Mouse (Mus musculus) CD4-positive, CD25-positive, alpha-beta regulatory T cell, adult 4 months (primary cell): ENCODE results near the gene Erbb4. TPM values are rescaled to one million over a fixed set of nuclear protein-coding genes. Genes with fewer than 3 reads are reported as not detected.

Experiments used
- ATAC-seq: one replicate; pipeline ENCODE4 v1.8.0; 2017
- polyA plus RNA-seq, 2 experiments: library from polyadenylated mRNA; unstranded; fragments of 100-300 nt; shearing (Covaris generic); gene quantifications; one replicate each; pipeline ENCODE4 v1.2.1; 2017

Erbb4 gene
- polyA plus RNA-seq, 2 experiments from 2014 or later: not detected

DNA sequence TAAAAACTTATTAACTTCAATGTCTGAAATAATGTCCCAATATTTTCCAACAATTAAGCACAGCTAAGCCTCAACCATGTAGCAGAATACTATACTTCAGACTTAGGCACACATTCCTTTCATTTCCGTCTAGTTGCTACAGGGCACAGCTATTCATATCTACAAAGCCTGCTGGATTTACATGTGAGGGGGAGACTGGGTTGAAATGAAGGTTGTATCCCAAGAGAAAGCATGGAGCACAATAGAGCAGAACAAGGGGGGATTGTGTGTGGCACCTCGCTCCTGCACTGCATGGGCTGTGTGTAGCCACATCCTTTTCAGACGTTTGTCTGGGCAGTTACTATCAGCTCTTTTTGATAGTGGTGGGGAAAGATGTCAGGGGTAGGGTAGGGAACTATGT, 83.0 kb downstream of the Erbb4 start:
- ATAC-seq: no peak

DNA sequence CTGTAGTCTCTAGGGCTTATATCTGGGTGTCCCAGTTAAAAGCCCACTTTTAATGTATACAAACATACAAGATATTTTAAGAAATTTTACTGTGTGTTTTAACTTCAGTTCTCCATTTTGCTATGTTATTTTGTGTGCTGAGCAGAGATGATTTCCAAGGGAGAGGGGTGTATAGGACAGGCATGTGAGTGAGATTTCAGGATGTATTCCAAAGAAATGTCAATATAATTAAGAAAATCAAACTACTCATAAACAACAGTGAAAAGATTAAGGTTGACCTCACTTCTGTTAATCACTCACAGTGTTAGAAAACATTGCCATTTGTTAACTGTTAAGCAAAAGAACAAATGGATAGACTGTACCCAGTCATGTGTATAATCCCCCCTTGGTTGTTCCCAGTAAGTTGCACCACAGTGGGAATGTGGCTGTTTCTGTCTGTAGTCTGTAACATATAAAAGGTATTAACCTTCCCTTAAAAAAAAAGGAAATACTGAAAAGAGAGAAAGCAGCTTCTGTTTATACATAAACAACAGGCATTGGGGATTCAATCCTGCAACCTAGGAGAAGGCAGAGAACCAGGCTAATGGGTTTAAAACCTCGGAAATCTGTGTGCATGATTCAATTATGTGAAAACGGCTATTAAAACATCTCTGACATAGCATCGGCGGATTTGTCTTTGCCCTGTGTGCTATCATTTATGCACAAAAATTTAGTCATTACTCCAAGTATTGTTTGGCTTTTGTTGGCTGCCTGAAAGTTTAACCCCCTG, 84.5 kb downstream of the Erbb4 start:
- ATAC-seq: no peak

DNA sequence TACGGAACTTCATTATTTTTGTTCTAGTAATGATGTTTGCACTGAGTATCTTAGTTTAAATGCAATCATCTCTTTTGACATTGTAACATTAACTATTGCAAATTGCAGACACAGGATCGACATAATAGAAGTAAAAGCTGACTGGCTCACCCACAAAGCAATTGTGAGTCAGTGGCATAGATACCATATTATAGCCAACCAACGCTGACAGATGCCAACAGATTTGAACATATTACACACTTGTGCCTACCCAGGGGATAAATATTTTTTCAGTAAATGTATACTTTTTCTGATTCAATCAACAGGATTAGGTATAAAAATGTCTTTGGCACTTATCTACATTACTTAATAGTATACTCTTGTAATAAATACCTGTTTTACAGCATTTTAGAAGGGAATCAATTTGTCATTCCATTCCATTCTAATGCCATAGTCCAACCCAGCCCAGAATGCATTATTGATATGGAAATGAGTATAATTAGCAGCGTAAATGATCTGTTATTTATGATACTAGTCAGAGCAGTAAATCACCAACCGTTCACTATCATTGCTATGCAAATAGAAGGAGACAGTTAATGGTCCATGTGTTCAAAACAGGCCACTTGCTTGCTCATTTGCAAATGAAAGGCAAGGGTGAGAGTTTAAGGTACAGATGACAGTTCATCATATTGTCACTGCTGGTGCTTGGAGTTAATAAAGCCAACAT, 97.9 kb downstream of the Erbb4 start:
- no peak for ATAC-seq

DNA sequence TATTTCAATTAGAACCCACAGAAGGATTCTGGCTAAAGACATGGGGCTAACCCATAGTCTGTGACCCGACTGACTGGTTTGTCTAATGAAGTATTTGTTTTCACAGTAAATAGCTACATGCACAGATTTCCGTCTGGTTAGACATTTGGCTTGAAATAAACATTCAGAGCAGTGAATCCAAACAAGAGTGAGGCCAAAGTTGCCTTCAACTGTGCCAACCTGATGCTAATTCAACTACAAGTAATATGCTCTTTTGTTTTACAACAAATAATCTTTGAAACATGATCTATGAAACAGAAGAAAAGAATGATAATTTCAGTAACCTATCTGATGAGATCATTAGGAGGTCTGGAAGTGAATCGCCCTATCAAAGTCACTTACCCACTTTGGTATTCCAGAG, 106.5 kb downstream of the Erbb4 start:
- no peak for ATAC-seq

DNA sequence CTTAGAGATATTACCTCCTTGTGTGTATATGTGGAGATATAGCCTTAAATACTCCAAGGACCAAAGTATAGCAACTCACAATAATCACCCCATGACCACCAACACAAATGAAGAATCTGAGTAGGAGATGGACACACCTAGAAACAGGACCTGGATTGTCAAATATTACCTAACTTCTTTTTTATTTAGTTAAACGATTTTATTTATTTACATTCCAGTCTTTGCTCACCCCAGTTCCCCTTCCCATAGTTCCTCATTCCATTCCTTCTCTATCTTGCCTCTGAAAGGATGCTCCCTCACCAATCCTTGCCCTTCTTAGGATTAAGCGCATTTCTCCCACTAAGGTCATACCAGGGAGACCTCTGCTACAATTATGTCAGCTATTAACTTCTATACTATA, 128.6 kb downstream of the Erbb4 start:
- ATAC-seq: no peak

DNA sequence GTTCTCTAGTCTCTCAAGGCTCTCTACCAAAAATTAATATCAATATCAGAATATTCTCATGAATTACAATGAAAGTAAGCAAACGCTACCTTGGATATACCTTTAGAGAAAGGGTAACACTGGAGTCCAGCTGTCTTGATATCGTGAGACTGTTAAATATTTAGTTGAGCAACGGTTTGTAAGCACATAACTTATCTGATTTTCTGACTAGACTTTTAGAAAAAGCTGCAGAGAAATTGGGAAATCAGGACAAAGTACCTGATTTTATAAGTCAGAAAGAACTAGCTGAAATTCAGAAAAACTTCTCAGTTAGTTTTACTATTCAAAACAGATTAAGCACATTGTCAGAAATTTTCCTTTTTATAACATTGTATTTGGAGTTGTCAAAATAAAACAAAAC, 129.3 kb downstream of the Erbb4 start:
- no peak for ATAC-seq

DNA sequence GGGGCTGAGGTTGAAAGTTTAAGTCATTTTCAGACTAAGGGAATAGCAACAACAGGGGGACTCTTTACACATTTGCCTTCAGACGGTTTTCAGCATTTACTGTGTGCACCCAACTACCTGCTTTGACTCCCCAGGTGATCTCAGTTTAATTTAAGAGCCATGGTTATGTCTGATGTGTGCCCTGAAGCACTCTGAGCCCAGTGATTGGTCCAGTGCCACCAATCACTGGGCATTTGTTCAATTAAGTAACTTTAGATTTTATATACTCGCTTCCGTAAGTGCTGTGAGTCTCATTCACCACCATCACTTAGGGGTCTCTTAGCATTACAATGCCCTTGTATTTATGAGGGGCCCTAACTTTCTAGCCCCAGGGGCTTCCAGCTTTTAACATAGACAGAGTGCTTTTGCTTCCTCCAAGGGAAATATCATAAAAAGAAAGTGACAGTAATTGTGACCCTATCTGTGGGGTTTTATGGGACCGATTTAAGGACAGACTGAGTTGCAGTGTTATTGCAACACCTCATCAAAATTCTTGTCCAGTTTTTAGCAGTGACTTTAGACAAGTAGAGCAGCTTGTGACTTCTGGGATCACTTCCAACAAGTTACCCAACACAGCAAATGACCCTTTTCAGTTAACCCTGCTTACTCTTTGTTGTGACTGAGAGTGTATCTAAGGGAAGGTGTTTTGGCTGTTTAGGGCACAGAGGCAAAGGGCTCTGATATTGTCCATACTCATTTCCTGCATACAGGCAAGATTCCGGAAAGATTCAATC, 134.3 kb downstream of the Erbb4 start:
- ATAC-seq: no peak

DNA sequence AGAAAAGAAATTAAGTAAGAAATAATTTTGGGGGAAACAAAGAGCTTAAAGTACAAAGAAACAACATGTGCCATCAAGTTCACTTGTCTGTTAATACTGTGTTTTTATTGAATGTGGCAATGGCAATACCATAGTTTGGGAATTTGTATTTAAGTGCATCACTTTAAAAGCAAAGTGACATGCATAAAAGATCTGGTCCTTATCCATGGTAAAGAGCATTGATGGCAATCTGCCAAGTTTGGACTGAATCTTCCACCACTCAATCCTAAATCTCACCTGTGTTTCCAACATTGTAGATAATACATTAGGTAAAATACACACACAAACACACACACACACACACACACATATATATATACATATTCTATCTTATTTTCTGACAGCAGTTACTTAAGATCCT, 143.7 kb downstream of the Erbb4 start:
- ATAC-seq: no peak

DNA sequence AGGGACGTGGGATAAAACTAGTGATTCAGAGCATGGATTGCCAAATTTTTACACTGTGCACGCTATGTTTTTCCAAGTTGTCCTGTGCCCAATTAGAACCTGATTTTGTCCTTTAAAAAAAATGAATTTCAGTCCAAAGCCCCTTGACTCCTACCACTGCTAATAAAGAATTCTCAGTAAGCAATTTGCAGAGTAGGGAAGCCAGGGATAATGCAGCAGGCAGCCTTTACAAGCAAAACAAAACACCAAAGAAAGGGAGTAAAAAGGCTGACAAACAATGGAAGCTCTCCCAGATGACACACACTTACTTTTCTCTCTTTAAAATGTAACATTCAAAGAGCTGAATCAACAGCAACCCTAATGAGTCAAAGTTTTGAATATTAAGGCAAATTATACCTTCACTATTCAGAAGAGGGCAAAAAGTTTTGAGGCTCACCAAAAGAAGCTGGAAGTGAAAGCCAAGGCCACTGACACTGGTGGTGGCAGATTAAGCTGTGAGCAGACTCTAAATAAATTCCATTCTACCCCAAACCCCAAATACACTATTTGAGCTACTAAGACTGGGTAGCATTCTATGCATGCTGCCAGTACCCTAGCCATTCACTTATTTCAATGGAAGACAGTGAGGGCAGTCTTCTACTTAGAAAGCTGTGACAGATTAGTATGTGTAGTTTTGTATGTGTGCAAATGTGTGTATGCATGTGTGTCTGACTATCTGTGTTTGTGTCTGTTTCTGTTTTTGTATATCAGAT, 146.3 kb downstream of the Erbb4 start:
- no peak for ATAC-seq

DNA sequence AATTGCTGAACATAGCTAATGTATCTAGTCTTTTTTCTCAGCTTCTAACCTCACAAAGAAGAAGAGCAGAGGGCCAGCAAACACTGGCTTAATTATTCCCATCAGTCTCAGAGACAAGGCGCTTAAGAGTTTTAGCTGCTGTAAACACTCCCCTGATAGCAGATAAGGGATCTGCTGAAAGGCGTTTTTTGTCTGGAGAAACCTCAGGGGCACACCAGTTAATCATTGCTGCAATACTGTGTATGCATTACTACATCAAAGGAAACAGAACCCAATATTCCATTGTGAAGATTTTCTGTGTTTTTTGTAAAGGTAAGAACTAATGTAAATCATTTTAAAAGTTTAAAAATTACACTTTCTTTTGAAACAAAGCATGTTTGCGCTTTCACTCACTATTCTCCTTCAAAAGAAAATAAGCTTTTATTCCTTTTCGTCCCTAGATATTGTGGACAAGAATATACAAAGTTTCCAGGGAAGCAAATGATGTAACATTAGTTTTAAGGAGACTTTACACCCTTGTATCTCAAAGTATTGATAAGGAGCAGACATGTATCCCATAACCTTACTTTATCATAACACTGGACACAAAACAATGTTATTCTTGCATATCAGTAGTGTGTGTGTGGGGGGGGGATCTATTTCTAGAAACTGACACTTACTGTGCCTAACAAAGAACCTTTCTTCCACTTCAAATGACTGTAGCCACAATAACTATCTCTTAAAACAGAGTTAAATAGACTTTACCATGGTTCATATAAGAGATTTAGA, 150.9 kb downstream of the Erbb4 start:
- no peak for ATAC-seq

DNA sequence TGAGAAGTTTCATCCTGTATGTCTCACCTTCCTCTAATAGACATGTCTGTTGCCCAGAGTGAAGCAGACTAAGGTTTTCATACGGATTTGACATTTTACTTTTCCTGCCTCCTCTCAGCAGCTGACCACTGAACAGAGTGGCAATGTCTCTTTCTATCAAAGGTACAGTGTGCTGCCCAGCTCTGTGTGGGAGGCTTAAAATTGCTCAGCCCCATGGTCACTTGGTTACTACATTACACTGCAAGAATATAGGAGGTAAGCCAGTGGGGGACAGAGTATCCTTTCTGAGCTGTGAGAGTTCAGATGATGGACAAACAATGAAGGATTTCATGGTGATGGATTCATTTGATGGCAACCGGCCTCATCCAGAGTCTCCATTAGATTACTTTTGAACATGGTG, 152.4 kb downstream of the Erbb4 start:
- ATAC-seq: no peak

DNA sequence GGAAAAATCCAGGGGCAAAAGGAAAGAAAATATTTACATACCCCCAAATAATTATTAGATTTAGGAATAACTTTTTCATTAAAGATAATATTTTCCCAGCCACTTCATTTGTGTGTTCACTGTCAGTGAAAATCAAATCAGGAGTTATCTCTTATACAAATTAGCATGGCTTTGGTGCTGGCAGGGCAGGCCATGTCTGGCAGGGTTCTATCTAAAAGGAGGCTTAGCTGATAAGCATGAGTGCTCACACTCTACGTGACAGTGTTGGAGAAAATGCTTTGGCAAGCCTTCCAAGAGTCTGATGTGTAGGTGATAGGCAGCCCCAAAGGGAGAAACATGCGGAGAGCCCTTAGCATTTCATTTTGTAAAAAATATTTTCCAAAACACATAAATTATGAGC, 164.7 kb downstream of the Erbb4 start:
- ATAC-seq: no peak

DNA sequence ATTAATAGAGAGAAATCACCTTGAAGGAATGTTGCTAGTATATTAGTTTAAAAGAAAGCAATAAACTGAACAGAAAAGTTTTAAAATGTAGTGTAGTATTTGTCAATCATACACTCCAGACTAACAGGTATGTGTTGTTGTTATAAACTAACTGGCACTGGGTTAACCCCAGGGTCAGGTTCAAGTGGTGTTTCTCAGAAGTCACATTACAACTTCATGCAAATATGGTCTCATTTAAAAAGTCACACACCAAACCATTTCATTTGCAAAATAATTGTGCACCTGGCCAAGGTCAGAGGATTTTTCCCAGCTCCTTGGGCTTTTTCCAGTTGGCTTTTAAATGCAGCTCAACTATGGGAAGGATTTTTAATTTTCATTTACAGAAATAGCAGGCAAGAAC, 173.1 kb downstream of the Erbb4 start:
- no peak for ATAC-seq

DNA sequence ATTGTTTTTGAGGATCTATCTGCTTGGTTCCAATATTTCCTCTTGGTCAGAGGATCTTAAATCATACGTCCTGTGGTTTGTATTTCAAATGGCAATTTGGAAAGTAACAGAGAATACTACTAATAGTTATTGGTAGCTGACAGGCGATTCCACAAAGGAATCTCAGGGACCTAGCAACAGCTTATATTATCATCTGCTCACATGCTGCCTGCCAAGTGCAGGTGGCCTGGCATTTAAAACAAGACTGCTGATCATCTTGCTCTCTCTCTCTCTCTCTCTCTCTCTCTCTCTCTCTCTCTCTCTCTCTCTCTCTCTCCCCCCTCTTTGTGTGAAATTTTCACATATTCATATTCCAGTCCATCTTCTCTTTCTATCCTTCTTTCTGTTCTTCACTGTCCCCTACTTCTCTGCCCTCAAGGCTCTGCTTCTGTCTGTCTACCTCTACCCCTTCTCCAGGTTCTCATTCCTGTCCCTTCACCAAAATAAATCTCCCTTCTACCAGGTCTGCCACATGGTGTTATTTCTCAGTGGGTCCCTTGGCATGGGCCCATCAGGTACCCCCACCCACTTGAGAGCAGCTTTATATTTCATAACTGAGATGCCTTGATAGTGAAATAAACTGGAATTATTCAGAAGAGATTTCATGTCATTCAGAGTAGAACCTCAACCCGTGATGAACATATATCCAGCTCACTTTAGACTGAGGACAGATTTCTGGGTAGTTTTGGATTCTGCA, 174.4 kb downstream of the Erbb4 start:
- ATAC-seq: no peak

DNA sequence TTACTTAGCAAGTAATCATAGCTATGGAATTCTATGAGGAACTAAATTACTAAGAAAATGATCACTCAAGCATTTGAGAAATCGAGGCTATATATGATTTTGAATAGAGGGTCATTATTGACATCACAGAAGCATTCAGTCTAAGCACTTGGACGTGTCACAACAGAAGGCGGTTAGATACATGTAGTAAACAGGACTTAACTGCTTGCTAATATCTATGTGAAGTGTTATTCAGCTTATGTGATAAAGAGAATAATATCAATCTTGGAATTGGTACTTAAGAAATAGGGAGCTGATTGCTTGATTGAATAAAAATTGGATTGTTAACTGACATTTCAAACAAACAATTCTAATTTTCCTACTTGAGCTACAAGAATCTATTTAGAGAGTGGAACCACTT, 190.0 kb downstream of the Erbb4 start:
- ATAC-seq: no peak

DNA sequence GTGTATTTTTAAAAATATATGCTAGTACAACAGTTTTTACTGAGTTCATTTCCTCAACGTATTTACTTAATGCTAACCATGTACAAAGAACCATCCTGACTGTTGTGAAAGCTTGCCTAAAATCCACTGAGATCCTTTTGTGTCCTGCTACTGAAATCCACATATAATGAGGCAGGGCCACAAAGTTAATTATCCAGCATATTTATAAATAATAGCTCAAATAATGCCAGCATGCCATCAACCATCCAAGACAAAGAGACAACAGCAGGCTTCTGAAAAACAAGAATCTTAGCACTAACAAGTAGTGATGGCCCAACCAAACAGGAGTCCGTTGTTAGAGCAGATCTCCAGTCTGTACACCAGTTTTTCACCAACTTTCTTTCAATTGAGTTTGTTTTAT, 215.8 kb downstream of the Erbb4 start:
- no peak for ATAC-seq

DNA sequence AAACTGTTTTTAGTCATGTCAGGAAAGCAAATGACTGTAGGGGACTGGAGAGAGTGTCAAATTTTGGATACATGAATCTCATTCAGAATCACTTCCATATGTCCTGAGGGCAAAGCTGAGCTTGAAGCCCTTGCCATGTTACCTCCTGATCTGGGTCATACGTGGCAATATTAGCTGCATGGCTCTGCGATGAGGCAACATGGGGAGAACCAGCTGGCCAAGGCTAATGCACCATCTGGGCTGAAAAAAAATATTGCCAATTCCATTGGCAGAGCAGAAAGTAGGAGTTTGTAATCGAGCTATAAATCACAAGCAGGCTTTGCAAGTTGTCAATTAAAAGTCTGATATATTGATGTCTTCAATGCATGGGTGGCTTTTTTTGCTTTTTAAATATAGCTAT, 221.0 kb downstream of the Erbb4 start:
- ATAC-seq: no peak

DNA sequence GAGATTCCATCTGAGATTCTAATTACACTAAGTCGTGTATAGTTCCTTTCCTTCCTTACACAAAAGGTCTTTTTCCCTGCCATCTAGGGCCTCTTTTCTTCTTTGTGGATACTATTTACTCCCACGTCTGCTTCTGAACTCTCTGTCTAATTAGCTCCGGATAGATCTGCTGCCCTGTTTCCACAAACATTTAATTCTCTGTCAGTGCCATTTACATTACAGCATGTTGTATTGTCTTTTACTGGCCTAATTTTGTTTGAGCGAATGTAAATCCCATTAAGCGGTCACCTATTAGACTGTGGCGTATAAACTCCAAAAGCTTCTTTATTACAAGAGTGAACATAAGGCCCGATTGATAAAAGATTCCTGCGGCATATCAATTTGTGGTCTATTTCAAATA, 232.9 kb downstream of the Erbb4 start:
- ATAC-seq: no peak

DNA sequence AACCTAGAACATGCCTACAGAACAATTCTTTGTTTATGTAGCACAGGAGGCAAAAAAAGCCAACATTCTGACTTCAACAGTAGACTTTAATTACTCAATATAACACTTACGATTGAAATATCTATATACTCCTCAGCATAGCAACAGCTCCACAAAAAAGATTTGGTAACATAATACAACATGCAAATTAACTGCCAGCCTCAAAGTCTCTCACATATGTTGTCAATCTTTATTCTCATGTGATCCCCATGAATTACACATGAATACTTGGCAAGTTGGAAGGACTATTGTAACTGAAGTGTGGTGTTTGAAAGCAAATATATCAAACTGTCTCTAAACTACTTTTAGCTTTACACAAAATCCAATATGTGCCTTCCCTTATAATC, 234.2 kb downstream of the Erbb4 start:
- no peak for ATAC-seq

DNA sequence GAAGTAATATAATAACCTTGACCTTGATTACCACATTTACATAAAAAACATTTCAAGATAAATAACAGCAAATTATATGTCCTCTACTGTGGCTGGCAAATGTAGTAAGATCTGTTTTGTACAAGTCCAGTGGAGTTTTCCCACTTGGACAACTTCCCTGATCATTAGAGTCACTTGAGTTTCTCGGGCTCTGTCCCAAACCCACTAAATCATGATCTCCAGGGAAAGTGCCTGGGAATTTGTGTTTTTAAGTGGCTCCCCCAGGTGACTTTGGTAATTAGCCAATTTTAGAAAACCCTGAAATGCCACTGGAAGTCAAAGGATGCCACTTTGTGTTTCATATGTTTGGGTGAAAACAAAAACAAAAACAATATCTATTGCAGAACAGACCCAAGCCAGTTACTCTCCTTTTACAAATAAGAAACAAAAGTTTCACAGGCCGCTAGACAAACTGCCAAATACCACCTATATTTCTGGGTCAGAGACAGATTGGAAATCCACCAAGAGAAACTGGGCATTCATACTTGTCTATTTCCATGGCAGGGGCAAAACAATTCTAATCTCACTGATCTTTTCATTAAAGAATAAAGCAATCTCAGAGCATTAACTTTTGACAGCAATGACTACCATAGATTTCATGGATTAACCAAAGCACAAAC, 234.8 kb downstream of the Erbb4 start:
- ATAC-seq: no peak

DNA sequence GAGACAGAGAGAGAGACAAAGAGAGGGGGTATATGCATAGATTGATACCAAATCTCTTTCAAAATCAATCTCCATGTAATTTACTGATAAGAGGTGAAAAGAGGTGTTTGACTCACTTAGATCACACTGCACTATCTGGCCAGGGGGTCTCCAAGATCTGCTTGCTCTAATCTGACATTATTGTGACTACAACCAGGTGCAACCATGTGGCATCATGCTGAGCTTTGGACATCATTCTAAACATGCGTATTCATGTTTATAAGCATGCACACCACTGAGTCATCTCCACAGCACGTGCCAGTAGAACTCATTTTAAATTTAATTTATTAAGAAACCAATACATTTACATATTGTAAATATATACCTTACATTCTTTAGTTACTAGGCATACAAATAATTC, 247.5 kb downstream of the Erbb4 start:
- no peak for ATAC-seq
